Mouse (Mus musculus) lung, adult 2 months (tissue): ENCODE measurements around the gene Gm44511. TPM values are rescaled to one million over a fixed set of nuclear protein-coding genes. Genes with fewer than 3 reads are reported as not detected.
"Not testable (repeated sequence)": the region's sequence is repeated elsewhere in the genome, so short reads cannot be mapped to it uniquely, and the experiment has no call there.

Experiments
- DNase-seq: peaks from one replicate; pipeline ENCODE4 v3.0.0; 2022
- H3K4me1 ChIP-seq: fragments of 200-500 bp; 2 replicates; pipeline ENCODE4 v1.6.1; 2011; ENCODE audit warnings: low read length; ENCODE audit not compliant: control insufficient read depth, insufficient read depth
- H3K4me3 ChIP-seq: fragments of 200-500 bp; replicated peaks from 2 replicates; pipeline ENCODE3; 2011; ENCODE audit warnings: low read depth, mild to moderate bottlenecking, control low read depth, low read length; ENCODE audit errors: extremely low read depth
- CTCF ChIP-seq: fragments of 200-500 bp; IDR thresholded peaks from 2 replicates; pipeline ENCODE4 v1.5.1; 2011; ENCODE audit warnings: mild to moderate bottlenecking, low read length, control low read depth; ENCODE audit not compliant: insufficient read depth
- POLR2A ChIP-seq: fragments of 200-500 bp; IDR thresholded peaks from 2 replicates; pipeline ENCODE4 v1.6.1; 2011; ENCODE audit warnings: low read depth, mild to moderate bottlenecking, control low read depth, low read length, borderline replicate concordance; ENCODE audit errors: extremely low read depth
- WGBS: fragments of 180-500 bp; shearing (Covaris S2); methylation state at CpG from one replicate; pipeline ENCODE4 v1.1.7; 2018; 5-methylcytosine and 5-hydroxymethylcytosine counted together
- polyA plus RNA-seq: library from polyadenylated mRNA; depleted of rRNA; stranded (reverse); fragments of >200 nt; gene quantifications from 2 replicates; pipeline ENCODE4 v1.2.3, GENCODE M21; 2012

Gm44511 gene
- polyA plus RNA-seq, 1 experiment, result not detected

GRCm38 (mm10) chr6:128796321-128796955, 29.7 kb downstream of the Gm44511 start:
- no peak for TF ChIP-seq POLR2A
- TF ChIP-seq CTCF, result no peak
- WGBS, result 54% methylated on average over 8 of the region's 8 CpGs
- Histone ChIP-seq H3K4me1 (peaks cover 4% of the 10 kb centered on the region; the same call in 1 of the 2 replicates), H3K4me3 (no peak overlapping the region)
- no peak for DNase-seq

- H3K4me1 ChIP-seq, result peaks cover 4% of the 10 kb centered on the region; the same call in 1 of the 2 replicates
- WGBS, result 39% methylated on average over 6 of the region's 6 CpGs
These were observed 32.4 kb downstream of the Gm44511 start for GRCm38 (mm10) chr6:128793734-128794133.

GRCm38 (mm10) chr6:128790491-128790994, 35.6 kb downstream of the Gm44511 start:
- WGBS, result 83% methylated on average over 4 of the region's 4 CpGs
- not testable (repeated sequence) for DNase-seq, H3K4me1 ChIP-seq, H3K4me3 ChIP-seq

More at GRCm38 (mm10) chr6:128793734-128794133, 32.4 kb downstream of the Gm44511 start:
- no peak overlapping the region for H3K4me3 ChIP-seq
- TF ChIP-seq POLR2A, result no peak
- no peak for TF ChIP-seq CTCF
- DNase-seq, result no peak

GRCm38 (mm10) chr6:128789115-128789514, 37.0 kb downstream of the Gm44511 start, which contains the start of gene Klrb1c:
Klrb1c (minus strand) TSS chr6:128789215.
- Histone ChIP-seq H3K4me1 (no peaks in the 10 kb centered on the region), H3K4me3 (no peak within 1 kb of the TSS)
- 90% methylated on average over 2 of the region's 2 CpGs for WGBS
- no peak for DNase-seq
- no peak for TF ChIP-seq POLR2A
- TF ChIP-seq CTCF, result no peak

GRCm38 (mm10) chr6:128788517-128788916, 37.6 kb downstream of the Gm44511 start:
- Histone ChIP-seq H3K4me3 (no peak overlapping the region), H3K4me1 (no peaks in the 10 kb centered on the region)
- no peak for DNase-seq
- WGBS, result 71% methylated on average over 1 of the region's 1 CpGs
- no peak for TF ChIP-seq POLR2A
- TF ChIP-seq CTCF, result no peak

GRCm38 (mm10) chr6:128786396-128786795, 39.7 kb downstream of the Gm44511 start:
- DNase-seq, H3K4me1 ChIP-seq: not testable (repeated sequence)
- 67% methylated on average over 1 of the region's 1 CpGs for WGBS

GRCm38 (mm10) chr6:128769481-128770253, 56.4 kb downstream of the Gm44511 start:
- no peak for DNase-seq
- Histone ChIP-seq H3K4me3 (no peak overlapping the region), H3K4me1 (no peaks in the 10 kb centered on the region)
- 50% methylated on average over 10 of the region's 10 CpGs for WGBS
- no peak for TF ChIP-seq POLR2A
- no peak for TF ChIP-seq CTCF

More at GRCm38 (mm10) chr6:128786396-128786795, 39.7 kb downstream of the Gm44511 start:
- H3K4me3 ChIP-seq, result not testable (repeated sequence)

GRCm38 (mm10) chr6:128768047-128768446, 58.1 kb downstream of the Gm44511 start:
- 80% methylated on average over 4 of the region's 4 CpGs for WGBS
- TF ChIP-seq CTCF (no peak), POLR2A (no peak)
- no peaks in the 10 kb centered on the region for H3K4me1 ChIP-seq
- no peak overlapping the region for H3K4me3 ChIP-seq
- DNase-seq, result no peak

- DNase-seq, result peak; percentile 38
- 44% methylated on average over 6 of the region's 6 CpGs for WGBS
- H3K4me1 ChIP-seq, H3K4me3 ChIP-seq: not testable (repeated sequence)
- peak; percentile 63 for TF ChIP-seq CTCF
These were observed 59.4 kb downstream of the Gm44511 start for GRCm38 (mm10) chr6:128766486-128767254.

GRCm38 (mm10) chr6:128765211-128765610, 60.9 kb downstream of the Gm44511 start:
- 74% methylated on average over 1 of the region's 1 CpGs for WGBS
- Histone ChIP-seq H3K4me1 (0 out of 2 replicates have a peak, but pooled peaks cover 3% of the 10 kb centered on the region), H3K4me3 (no peak overlapping the region)
- no peak for DNase-seq
- no peak for TF ChIP-seq POLR2A
- no peak for TF ChIP-seq CTCF
